Mouse (Mus musculus): Measurements from ENCODE around the gene Rora. TPM values are rescaled to one million over a fixed set of nuclear protein-coding genes. Genes with fewer than 3 reads are reported as not detected.

The Rora gene
- total RNA-seq, 4 experiments from 2014 or later: 103 to 117 (median 104) TPM

DNA sequence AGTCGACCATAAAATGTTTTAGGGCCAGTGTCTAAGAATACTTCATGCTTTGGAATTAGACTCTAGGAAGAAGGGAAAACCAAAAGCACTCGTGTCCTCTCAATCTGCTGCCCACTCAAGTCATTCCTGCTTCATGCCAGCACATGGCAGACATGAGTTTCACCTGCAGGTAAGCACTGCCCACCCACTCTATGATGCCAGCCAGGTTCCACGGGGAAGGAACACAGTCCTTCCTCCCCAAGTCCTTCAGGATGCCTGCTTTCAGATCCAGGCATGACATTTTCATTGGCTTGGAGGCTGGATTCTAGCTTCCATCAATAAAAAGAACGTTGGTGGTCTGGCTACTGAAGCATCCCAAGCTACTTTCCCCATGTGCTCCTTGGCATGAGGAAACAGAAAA, 166.4 kb downstream of the Rora start:
- DNase-seq (ENCODE audit: low spot score in 2 of 2): no peak

DNA sequence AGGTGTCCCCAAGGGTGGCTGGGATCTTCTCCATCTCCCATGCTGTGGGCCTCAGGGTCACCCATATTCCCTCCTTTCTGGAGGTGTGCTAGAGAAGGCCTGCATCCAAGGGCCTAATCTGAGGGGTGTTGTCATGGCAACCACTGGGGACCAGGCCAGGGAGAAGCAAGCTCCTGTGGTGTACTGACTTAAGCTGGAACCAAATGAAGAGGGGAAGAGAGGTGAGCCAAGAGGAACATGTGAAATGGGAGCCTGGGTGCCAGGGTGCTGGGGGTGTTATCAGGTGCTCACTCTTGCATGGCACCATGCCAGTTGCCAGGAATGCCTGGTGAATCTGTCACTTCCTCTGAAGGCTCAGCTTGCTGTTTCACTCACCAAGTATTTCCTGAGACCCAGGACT, 166.9 kb downstream of the Rora start:
- peak in 1 of 2 experiments; percentile 26 for DNase-seq (ENCODE audit: low spot score in 2 of 2)

DNA sequence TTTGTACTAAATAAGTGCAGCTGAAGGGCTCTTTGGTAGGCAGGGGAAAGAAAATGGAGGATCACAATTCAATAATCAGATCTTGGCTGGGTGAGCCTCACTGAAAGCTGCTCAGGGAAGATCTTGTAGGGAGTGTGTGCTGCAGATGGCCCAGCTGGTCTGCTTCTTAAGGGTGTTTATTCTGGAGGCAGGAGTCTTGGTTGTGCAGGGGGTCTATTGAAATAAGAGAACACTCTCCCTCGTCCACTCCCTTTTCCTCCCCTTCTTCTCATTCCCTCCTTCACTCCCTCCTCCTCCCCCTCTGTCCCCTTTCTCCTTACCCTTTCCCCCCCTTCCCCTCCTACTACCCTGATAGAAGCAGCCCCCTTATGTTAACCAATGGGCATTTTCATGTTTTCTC, 167.8 kb downstream of the Rora start:
- no peak for DNase-seq (ENCODE audit: low spot score in 2 of 2)

DNA sequence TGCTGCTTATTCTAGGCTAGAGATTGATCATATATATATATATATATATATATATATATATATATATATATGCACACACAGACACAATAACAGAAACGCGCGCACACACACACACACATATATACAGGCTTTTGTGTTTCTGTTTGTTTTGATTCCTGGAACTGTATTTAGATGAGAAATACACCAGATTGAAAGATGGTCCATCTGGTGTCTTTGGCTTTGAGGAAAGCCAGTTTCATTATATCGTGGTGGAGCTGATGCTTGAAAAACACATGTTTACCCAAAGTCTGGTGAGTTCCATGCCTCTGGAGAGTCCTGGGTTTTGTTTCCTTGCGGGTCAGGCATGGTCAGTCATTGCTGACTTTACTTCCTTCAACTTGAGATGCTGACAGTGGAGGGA, 169.7 kb downstream of the Rora start:
- DNase-seq (ENCODE audit: low spot score in 2 of 2): no peak

DNA sequence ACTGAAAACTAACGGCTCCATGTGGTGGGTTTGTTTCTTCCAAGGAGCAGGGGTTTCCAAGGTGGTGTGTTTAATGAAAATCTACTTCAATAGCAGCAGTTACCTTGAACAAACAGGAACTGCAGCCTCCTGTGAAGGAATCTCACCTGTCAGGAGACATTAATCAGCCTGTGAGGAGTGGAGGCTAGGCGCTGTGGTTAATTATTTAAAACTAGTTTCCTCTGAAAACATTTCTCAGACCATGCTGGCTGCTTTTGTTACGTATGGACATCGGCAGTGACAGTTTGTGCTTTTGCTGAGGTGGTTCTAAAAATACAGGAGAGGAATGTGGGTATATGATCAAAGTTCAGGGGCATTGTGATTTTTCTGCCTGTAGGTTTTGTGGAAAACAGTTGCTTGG, 171.5 kb downstream of the Rora start:
- DNase-seq (ENCODE audit: low spot score in 2 of 2): no peak

DNA sequence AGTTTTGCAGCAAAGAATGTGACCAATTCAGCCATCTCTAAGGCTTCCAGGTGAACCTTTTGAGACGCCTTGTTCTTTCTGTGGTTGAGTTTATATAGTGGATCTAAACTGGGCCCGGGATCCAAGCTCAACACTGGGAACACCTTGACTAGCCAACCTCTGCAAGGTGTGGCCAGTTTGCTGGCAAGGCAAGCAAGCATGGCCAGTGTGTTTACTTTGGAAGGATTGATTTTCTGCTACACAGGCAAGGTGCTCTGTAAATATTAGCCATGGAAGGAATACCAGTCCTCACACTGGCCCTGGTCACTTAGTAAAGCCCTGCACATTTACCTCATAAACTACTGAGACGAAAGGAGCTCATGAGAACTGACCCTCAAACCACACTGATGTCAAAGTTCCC, 172.3 kb downstream of the Rora start:
- DNase-seq (ENCODE audit: low spot score in 2 of 2): no peak

DNA sequence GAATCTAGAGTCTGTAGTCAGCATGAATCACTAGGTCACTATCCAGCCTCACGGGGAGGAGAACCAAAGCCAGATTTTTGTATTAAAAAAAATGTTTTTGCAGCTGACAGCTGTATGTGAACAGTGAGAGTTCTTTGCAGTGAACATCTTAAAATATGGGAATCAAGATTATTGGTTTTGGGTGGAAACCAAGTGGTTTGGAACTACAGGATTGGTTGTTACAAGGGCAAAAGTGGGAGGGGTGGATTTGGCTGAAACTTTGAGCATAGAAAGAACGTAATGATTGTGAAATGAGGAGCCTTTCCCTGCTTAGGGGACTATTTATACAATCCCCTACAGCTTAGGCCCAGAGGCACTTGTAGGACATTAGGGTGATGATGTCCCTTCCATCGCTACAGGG, 173.9 kb downstream of the Rora start:
- DNase-seq (ENCODE audit: low spot score in 2 of 2): no peak

DNA sequence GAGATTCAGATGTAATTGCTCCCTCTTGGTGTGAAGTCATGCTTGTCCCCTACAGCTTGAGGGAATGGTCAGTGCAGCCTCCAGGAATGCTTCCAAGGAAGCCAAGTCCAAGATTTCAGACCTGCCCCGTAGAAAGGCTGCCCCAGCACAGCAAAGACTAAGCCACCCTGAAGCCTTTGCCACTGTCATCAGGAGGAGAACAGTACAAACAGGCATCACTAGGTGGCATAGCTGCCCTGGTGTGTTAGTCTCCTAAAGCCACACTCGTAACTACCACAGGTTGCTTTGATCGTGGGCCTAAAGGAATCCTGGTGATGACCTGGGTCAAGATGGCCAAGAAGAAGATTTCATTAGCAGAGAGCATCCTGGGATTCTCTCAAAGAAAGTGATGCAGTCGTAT, 176.3 kb downstream of the Rora start:
- no peak for DNase-seq (ENCODE audit: low spot score in 2 of 2)

DNA sequence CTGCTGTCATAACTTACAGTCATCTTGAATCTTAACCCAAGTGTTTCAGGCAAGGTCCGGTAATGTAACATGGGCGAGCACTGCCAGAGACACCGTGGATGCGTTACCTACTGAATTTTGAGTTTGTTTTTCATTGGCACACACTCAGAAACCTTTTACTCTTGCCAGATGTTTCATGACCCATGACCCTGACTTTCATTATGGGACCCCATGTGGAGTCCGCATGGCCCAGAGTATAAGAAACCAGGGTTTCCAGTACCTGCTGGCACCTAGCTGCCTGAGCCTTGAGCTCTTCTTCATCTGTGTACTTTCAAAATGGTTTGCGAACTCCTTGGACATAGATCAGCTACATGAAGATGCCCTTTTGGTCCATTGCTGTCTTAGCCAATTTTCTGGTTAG, 179.7 kb downstream of the Rora start:
- no peak for DNase-seq (ENCODE audit: low spot score in 2 of 2)

DNA sequence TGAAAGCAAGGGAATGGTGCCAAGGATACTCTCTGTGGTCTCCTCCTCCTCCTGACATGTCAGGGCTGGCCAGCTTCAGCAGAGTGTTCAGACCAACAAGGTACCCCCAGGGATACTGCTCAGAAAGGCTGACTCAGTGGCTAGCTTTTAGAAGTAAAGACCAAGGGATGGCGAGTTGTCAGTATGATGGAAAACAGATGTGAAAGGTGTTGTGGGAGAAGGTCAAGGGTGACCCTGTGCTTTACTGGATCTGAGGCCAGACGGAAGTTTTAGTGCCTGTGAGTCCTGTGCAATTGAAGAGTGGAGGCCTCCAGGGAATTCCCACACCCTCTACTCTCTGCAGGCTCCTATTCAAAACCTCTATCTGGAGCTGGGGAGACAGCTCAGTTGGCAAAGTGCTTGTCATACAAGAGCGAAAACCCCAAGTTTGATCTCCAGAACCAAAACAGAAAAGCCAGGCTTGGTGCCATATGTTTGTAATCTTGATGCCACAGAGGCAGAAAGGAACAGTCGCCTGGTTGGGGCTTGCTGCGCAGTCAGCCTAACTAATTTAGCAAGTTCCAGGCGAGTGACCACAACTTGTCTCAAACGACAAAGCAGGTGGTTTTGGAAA, 181.6 kb downstream of the Rora start:
- no peak for DNase-seq (ENCODE audit: low spot score in 2 of 2)

DNA sequence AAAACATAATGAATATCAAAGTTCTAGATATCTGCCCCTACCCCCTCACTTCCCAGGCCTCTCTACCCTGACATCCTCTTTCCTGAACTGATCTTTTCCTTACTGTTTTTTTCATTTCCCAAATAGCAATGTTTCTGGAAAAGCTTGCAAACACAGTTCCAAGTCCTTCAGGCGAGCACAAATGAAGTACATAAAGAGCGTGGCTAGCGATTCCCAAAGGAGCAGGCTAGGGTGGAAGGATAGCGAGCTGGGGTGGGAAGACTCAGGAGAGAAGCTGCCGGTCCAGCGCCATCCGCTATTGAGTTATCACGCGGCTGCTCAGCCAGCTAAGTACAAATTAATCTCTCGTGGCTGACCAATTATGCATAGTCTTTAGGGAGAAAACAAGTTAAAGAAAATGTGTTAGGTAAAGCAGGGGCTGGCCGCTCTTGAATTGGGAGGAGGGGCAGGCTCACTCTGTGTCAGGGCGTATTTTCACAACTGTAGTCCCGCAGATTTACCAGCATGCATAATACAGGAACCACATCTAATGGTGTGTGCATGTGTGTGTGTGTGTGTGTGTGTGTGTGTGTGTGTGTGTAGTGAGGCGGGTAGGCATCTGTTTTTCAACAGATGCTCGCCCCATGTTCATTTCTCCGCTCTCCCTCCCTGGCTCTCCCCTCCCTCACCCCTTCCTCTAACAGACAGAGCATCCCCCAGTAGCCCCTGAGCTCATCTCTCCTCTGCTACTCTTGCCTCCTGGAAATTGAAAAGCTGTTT, 188.7 kb downstream of the Rora start:
- no peak for DNase-seq (ENCODE audit: low spot score in 2 of 2)

DNA sequence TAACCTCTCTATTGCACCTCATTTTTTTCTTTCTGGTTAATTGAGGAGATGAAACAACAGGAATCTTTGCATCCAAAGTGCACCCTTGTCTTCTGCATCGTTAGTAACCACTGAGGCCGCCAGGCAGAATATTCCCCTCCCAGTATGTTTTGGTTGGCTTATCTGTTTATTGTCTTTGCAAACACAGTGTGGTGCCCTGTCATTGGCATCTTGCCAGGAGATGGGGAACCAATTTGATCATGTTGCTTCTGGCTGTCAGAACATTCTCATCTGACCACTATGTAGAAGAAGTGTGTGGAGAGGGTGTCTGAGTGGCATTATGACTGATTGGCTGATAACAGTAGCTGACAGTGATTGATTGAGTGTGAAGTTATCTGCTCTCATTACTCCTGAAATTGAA, 192.0 kb downstream of the Rora start:
- no peak for DNase-seq (ENCODE audit: low spot score in 2 of 2)

DNA sequence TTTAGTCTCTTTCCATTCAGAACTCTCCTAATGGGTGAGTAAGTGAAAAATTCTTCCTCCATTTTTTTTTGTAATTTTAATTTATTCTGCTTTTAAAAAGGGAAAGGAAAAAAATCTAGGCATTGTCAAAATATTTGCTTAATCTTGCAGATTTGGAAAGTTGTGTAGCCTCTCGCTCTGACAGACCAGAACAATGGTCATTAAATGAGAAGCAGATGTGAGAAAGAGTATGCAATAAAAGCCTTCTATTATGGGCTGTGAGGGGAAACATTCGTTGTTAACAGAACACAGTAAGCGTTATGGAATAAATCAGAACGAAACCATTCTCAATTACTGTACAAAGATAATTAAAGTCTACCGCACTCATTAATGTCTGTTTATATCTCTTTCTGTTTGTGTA, 196.7 kb downstream of the Rora start:
- no peak for DNase-seq (ENCODE audit: low spot score in 2 of 2)

DNA sequence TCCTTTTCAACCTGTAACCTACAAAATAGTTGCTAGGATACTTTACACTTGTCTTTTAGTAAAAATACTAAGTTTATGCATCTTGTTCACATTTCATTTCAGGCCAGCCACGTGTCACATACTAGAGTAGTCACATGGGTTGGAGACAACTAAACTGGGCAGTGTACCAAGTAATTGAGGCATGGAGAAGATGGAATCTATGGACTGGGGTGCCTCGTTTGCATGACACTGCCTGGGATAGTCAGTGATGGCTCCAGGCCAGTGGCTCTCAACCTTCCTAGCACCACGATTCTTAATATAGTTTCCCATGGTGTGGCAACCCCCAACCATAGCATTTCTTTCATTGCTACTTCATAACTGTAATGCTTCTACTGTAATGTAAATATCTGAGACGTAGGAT, 198.6 kb downstream of the Rora start:
- DNase-seq (ENCODE audit: low spot score in 2 of 2): no peak

DNA sequence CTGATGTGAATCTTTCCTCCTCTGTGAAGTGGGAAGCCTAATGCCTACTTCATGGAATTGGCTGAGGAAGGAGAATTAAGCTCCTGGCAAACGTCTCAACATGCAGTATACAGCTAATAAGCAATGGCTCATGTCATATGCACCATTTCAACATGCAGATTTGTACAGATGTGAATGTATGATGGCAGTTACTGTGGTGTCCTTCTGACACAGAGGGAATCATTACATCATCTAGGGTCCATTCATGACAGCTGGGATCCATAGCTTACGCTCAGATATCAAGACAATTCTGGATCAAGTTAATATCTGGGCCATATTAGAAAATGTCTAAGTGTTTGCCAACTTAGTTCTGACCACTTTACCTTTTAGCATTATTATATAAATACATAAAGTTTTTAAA, 199.3 kb downstream of the Rora start:
- DNase-seq (ENCODE audit: low spot score in 2 of 2): no peak

DNA sequence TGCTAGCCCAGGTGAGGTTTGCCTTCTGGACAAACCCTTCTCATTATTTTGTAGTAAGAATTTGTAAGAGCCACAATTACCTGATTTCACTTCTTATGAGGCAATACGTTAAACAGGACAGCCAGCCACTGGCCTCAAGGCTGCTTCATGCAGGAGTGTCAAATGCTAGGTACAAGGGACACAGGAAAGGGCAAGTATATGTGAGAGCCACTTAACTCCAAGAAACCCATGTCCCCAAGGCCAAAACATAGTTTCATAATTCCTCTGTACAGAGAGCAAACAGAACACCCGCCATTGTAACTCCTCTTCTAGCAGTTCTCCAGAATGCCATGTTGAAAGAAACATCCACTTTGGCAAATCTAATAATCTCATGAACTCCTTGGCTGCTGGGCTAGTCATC, 205.9 kb downstream of the Rora start:
- no peak for DNase-seq (ENCODE audit: low spot score in 2 of 2)

DNA sequence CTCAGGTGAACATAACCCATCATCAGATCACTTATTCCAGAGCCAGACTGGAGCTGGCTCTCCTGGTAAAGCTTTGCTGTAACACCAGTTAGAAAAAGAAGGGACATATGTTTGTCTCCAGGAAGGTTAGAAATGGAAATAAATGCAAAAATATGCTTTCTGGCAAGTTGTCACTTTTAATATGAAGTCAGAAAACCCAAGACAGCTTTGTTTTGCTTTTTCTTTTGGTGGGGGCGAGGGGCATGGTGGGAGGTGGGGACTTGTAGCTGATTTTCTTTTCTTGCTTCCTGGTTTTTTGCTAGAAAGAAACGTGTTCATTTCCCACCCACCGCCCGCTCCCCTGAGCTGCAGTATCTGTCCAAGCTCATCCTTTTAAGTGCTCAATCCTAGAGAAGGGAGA, 212.7 kb downstream of the Rora start:
- DNase-seq (ENCODE audit: low spot score in 2 of 2): no peak

DNA sequence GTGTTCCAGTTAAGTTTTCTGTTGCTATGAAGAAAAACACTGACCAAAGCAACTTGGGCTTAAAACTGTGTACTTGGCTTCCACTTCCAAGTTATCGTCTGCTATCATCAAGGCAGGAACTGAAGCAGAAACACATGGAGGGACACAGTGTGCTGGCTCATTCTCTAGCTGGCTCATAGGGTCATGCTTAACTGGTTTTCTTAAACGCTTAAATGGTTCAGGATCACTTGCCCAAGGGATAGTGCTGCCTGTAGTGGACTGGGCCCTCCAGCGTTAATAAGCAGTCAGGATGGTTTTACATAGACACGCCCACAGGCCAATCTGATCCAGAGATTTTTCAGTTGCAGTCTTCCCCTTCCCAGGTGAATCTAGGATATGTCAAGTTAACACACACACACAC, 220.3 kb downstream of the Rora start:
- DNase-seq (ENCODE audit: low spot score in 2 of 2): no peak

DNA sequence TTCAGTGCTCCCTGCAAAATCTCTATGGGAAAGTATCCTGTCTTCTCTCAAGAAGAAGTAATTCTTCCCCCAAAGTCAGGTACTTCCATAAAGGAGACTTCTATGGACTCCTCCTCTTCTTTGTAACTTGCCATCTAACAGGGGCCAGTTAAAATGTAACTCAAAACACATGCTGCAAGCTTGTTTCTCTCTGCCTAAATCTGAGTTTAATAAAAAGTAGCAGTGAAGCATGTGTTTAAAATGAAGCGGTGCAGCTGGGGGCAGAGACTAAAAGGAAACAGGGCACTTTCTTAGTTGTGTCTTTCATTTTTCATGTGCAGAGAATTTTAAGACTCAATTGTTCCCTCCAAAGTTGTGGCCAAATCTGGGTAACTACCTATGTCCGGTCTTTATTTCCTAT, 221.0 kb downstream of the Rora start:
- no peak for DNase-seq (ENCODE audit: low spot score in 2 of 2)

DNA sequence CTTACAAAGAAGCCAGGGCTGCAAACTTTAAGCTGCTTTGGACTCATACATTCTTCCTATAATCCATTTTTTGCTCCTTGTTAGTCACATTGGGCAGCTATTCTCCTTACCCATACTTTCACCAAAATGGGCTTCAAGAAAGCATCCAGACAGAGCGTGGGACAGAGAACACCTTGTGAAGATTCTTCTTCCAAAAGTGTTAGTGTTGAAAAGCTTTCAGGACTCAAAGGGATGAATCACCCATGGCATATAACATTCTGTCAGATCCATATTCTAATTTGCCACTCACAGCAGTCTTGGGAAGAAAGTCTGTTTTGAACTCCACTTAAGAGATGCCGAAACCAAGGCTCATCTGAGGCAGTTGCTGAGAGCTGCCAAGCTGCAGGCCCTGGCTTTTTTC, 222.2 kb downstream of the Rora start:
- no peak for DNase-seq (ENCODE audit: low spot score in 2 of 2)

DNA sequence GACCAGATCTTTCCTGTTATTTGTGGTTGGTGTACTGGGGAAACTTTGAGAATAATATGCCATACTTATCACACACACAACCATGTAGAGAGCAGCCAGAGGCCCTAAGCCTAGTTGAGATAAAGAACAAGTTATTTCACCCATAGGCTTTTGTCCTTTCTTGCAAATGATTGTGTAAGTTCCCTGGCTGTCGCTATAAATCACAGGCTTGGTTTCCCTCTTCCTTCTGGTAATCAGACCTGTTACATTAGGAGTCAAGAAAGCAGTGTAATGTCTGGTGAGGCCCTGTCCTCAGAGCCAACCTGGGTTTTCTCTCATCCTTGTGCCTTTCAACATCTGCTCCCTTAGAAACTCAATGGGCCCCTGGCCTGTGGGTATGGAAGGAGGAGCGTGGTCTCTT, 222.7 kb downstream of the Rora start:
- DNase-seq (ENCODE audit: low spot score in 2 of 2): no peak

DNA sequence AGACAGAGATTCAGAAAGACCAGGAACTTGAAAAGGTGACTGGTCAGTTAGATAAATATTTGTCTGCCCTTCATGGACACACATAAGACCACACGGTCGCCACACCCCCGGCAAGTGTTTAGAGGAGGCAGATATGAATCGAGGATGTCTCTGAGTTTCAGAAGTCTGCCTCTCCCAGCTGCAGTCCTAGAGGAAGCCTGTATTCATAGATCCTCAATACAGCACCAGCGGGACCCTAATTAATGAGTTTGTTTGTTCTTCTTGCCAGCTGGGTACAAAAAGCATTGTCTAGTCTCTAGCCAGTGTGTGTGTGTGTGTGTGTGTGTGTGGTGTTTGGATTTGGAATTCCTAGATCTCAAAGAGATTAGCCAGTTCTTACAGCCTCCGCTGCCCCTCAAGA, 228.3 kb downstream of the Rora start:
- no peak for DNase-seq (ENCODE audit: low spot score in 2 of 2)

DNA sequence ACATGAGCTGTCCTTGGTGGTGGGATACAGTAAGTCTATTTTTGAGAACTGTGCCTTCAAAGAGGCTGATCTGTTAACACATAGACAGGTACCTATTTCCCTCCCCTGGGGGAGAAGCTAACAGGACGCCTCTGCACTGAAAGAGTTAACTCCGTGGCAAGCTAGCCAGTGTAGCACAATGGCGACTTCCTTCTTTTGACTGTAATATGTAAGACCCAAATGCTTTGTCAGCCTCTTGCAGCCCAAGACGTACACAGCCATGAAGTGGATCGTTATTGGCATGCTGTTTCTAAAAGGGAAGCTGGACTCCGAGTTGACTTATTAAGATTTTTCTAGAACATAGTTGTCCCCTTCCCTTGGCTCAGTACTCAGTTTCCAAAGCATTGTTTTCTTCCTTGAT, 229.4 kb downstream of the Rora start:
- DNase-seq (ENCODE audit: low spot score in 2 of 2): no peak

DNA sequence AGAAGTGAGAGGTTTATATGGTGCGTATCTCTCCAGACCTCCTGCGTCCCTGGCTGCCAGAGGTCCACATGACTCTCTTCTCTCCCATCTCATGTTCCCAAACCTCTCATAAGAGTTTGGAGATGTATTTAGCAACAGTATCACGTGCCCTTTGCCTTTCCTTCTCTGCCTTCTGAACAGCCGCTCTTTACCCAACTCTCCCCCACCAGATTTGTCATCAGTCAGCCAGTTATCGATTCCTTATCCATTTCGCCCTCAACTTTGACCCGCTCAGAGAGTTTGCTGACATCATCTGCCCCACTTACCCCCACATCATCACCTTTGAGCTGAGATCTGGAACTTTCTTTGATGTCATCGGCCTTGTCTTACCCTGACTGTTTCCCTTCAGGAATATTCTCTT, 230.1 kb downstream of the Rora start:
- DNase-seq (ENCODE audit: low spot score in 2 of 2): no peak

Data from gastrocnemius, adult 8-10 months (tissue).